Mouse (Mus musculus): ENCODE measurements around the gene Cldn4. TPM values are rescaled to one million over a fixed set of nuclear protein-coding genes. Genes with fewer than 3 reads are reported as not detected.
"Not testable (repeated sequence)": the region's sequence is repeated elsewhere in the genome, so short reads cannot be mapped to it uniquely, and the experiment has no call there.

Cldn4 gene
- polyA plus RNA-seq, 1 experiment from 2014 or later = not detected

GRCm38 (mm10) chr5:134974921-134975320 lies 28.2 kb upstream of the Cldn4 start:
- Histone ChIP-seq H3K4me2 (no peak overlapping the region), H3K27ac (no peak overlapping the region), H3K4me1 (no peaks in the 10 kb centered on the region), H3K4me3 (no peak overlapping the region), H3K27me3 (replicated peaks) (0 out of 2 replicates have a peak, but pooled peaks cover 2% of the 10 kb centered on the region), H3K9me3 (no peaks in the 10 kb centered on the region), H3K36me3 (replicated peaks) (no peaks in the 10 kb centered on the region), H3K9ac (no peak overlapping the region)
- ATAC-seq (replicated peaks) = no peak
- 69% methylated on average over 2 of the region's 2 CpGs for WGBS

- no peak overlapping the region for H3K9ac ChIP-seq
- ATAC-seq (replicated peaks) = no peak
- H3K9me3 ChIP-seq = no peaks in the 10 kb centered on the region
- no peaks in the 10 kb centered on the region for H3K4me1 ChIP-seq
- H3K4me2 ChIP-seq = no peak overlapping the region
- no peaks in the 10 kb centered on the region for H3K36me3 ChIP-seq (replicated peaks)
- no peak overlapping the region for H3K4me3 ChIP-seq
- WGBS = 67% methylated on average over 7 of the region's 7 CpGs
- 0 out of 2 replicates have a peak, but pooled peaks cover 2% of the 10 kb centered on the region for H3K27me3 ChIP-seq (replicated peaks)
- H3K27ac ChIP-seq = no peak overlapping the region
Measured at GRCm38 (mm10) chr5:134974294-134974693, 27.6 kb upstream of the Cldn4 start.

GRCm38 (mm10) chr5:134973526-134973925 lies 26.8 kb upstream of the Cldn4 start:
- Histone ChIP-seq H3K9me3 (no peaks in the 10 kb centered on the region), H3K4me2 (no peak overlapping the region), H3K4me1 (no peaks in the 10 kb centered on the region), H3K36me3 (replicated peaks) (no peaks in the 10 kb centered on the region), H3K4me3 (no peak overlapping the region), H3K9ac (no peak overlapping the region), H3K27ac (no peak overlapping the region), H3K27me3 (replicated peaks) (0 out of 2 replicates have a peak, but pooled peaks cover 2% of the 10 kb centered on the region)
- no peak for ATAC-seq (replicated peaks)
- 89% methylated on average over 7 of the region's 7 CpGs for WGBS

- H3K4me1 ChIP-seq = no peaks in the 10 kb centered on the region
- H3K9ac ChIP-seq = no peak overlapping the region
- H3K4me3 ChIP-seq = no peak overlapping the region
- no peaks in the 10 kb centered on the region for H3K36me3 ChIP-seq (replicated peaks)
- H3K4me2 ChIP-seq = no peak overlapping the region
- no peak overlapping the region for H3K27ac ChIP-seq
- H3K9me3 ChIP-seq = no peaks in the 10 kb centered on the region
- ATAC-seq (replicated peaks) = no peak
- 0 out of 2 replicates have a peak, but pooled peaks cover 2% of the 10 kb centered on the region for H3K27me3 ChIP-seq (replicated peaks)
Measured at GRCm38 (mm10) chr5:134973081-134973480, 26.3 kb upstream of the Cldn4 start.

- ATAC-seq (replicated peaks) = no peak
- Histone ChIP-seq H3K4me3 (no peak overlapping the region), H3K27me3 (replicated peaks) (0 out of 2 replicates have a peak, but pooled peaks cover 2% of the 10 kb centered on the region), H3K27ac (no peak overlapping the region), H3K36me3 (replicated peaks) (no peaks in the 10 kb centered on the region), H3K4me1 (peaks cover 8% of the 10 kb centered on the region), H3K4me2 (no peak overlapping the region), H3K9ac (no peak overlapping the region), H3K9me3 (no peaks in the 10 kb centered on the region)
- 83% methylated on average over 8 of the region's 8 CpGs for whole genome bisulfite sequencing
Measured at GRCm38 (mm10) chr5:134970671-134971070, 23.9 kb upstream of the Cldn4 start.

- no peak for ATAC-seq (replicated peaks)
- H3K36me3 ChIP-seq (replicated peaks) = no peaks in the 10 kb centered on the region
- peaks cover 9% of the 10 kb centered on the region for H3K4me1 ChIP-seq
- no peaks in the 10 kb centered on the region for H3K9me3 ChIP-seq
- no peak overlapping the region for H3K4me2 ChIP-seq
- H3K27ac ChIP-seq = no peak overlapping the region
- WGBS = 80% methylated on average over 20 of the region's 20 CpGs
- H3K27me3 ChIP-seq (replicated peaks) = 0 out of 2 replicates have a peak, but pooled peaks cover 2% of the 10 kb centered on the region
- H3K4me3 ChIP-seq = no peak overlapping the region
- H3K9ac ChIP-seq = no peak overlapping the region
Measured at GRCm38 (mm10) chr5:134967164-134967944, 20.6 kb upstream of the Cldn4 start.

GRCm38 (mm10) chr5:134965852-134966821 lies 19.4 kb upstream of the Cldn4 start:
- Histone ChIP-seq H3K4me1 (peaks cover 9% of the 10 kb centered on the region), H3K9ac (no peak overlapping the region), H3K27me3 (replicated peaks) (0 out of 2 replicates have a peak, but pooled peaks cover 2% of the 10 kb centered on the region), H3K27ac (no peak overlapping the region), H3K9me3 (no peaks in the 10 kb centered on the region), H3K4me3 (peak overlapping the region; percentile 24), H3K36me3 (replicated peaks) (no peaks in the 10 kb centered on the region), H3K4me2 (peak overlapping the region; percentile 46)
- 6% methylated on average over 33 of the region's 33 CpGs for WGBS
- ATAC-seq (replicated peaks) = peak; percentile 54

- Histone ChIP-seq H3K4me1 (peaks cover 9% of the 10 kb centered on the region), H3K27me3 (replicated peaks) (0 out of 2 replicates have a peak, but pooled peaks cover under 1% of the 10 kb centered on the region), H3K27ac (no peak overlapping the region), H3K4me2 (peak overlapping the region; percentile 46), H3K36me3 (replicated peaks) (no peaks in the 10 kb centered on the region), H3K4me3 (0 out of 2 replicates have a peak overlapping the region, but pooled peaks have one; percentile 24), H3K9me3 (no peaks in the 10 kb centered on the region), H3K9ac (no peak overlapping the region)
- ATAC-seq (replicated peaks) = peak; percentile 70
- 5% methylated on average over 10 of the region's 10 CpGs for WGBS
Measured at GRCm38 (mm10) chr5:134965473-134965851, 18.7 kb upstream of the Cldn4 start.

GRCm38 (mm10) chr5:134964655-134965054 lies 17.9 kb upstream of the Cldn4 start:
- not testable (repeated sequence) for H3K9ac ChIP-seq; H3K36me3 ChIP-seq (replicated peaks); ATAC-seq (replicated peaks); H3K27me3 ChIP-seq (replicated peaks); H3K4me3 ChIP-seq; H3K4me2 ChIP-seq; H3K4me1 ChIP-seq; H3K27ac ChIP-seq; H3K9me3 ChIP-seq

GRCm38 (mm10) chr5:134963546-134963945 lies 16.8 kb upstream of the Cldn4 start:
- Histone ChIP-seq H3K9me3 (no peaks in the 10 kb centered on the region), H3K36me3 (replicated peaks) (no peaks in the 10 kb centered on the region), H3K4me3 (no peak overlapping the region), H3K27me3 (replicated peaks) (no peaks in the 10 kb centered on the region), H3K4me1 (peaks cover 9% of the 10 kb centered on the region), H3K4me2 (no peak overlapping the region), H3K9ac (no peak overlapping the region), H3K27ac (no peak overlapping the region)
- 52% methylated on average over 5 of the region's 5 CpGs for WGBS
- ATAC-seq (replicated peaks) = no peak

- H3K36me3 ChIP-seq (replicated peaks) = no peaks in the 10 kb centered on the region
- H3K4me3 ChIP-seq = no peak overlapping the region
- WGBS = 92% methylated on average over 2 of the region's 2 CpGs
- no peak overlapping the region for H3K4me2 ChIP-seq
- no peak overlapping the region for H3K27ac ChIP-seq
- H3K4me1 ChIP-seq = peaks cover 9% of the 10 kb centered on the region
- H3K9ac ChIP-seq = no peak overlapping the region
- H3K9me3 ChIP-seq = no peaks in the 10 kb centered on the region
- no peaks in the 10 kb centered on the region for H3K27me3 ChIP-seq (replicated peaks)
- ATAC-seq (replicated peaks) = no peak
Measured at GRCm38 (mm10) chr5:134961519-134961918, 14.8 kb upstream of the Cldn4 start.

- H3K4me3 ChIP-seq = no peak overlapping the region
- H3K4me1 ChIP-seq = no peaks in the 10 kb centered on the region
- H3K27ac ChIP-seq = no peak overlapping the region
- no peak overlapping the region for H3K9ac ChIP-seq
- H3K36me3 ChIP-seq (replicated peaks) = no peaks in the 10 kb centered on the region
- WGBS = 84% methylated on average over 2 of the region's 2 CpGs
- no peaks in the 10 kb centered on the region for H3K9me3 ChIP-seq
- no peak overlapping the region for H3K4me2 ChIP-seq
- ATAC-seq (replicated peaks) = no peak
- no peaks in the 10 kb centered on the region for H3K27me3 ChIP-seq (replicated peaks)
Measured at GRCm38 (mm10) chr5:134960430-134960829, 13.7 kb upstream of the Cldn4 start.
